Mouse (Mus musculus) heart, postnatal 14 days (tissue): ENCODE data around the gene Ddah1. TPM values are rescaled to one million over a fixed set of nuclear protein-coding genes. Genes with fewer than 3 reads are reported as not detected.

Experiments used
- DNase-seq, 2 experiments: peaks; one replicate each; pipeline ENCODE4 v3.0.0; 2021 to 2022
- intact Hi-C: fragments of 180-260 bp; cut with DNase I; formaldehyde crosslinking; loops from one replicate; pipeline ENCODE4 v1.15.1; 2025
- long read RNA-seq, 2 experiments: library from polyadenylated mRNA; stranded (forward); transcript quantifications; one replicate each; pipeline ENCODE4 v2.0.0; 2021
- total RNA-seq, 2 experiments: library from RNA; stranded (reverse); gene quantifications; 2 replicates each; pipeline ENCODE4 v1.2.3; 2021

Ddah1 gene
- 10 to 100 TPM in 1 of 2 experiments, 1 to 10 TPM in 1; 9.2 to 13.4 TPM for total RNA-seq
- long read RNA-seq, experiment 1, transcript Ddah1-201 (6 exons, 3,764 nt) = major isoform, 6 of 14 reads
- long read RNA-seq, experiment 1, partial matches to known transcripts = 1 of 14 reads
- long read RNA-seq, experiment 1, other reads (novel, unspliced or antisense) = 7 of 14 reads
- long read RNA-seq, experiment 2, transcript Ddah1-201 (6 exons, 3,764 nt) = major isoform, 12 of 20 reads
- long read RNA-seq, experiment 2, partial matches to known transcripts = 2 of 20 reads
- long read RNA-seq, experiment 2, other reads (novel, unspliced or antisense) = 6 of 20 reads

DNA sequence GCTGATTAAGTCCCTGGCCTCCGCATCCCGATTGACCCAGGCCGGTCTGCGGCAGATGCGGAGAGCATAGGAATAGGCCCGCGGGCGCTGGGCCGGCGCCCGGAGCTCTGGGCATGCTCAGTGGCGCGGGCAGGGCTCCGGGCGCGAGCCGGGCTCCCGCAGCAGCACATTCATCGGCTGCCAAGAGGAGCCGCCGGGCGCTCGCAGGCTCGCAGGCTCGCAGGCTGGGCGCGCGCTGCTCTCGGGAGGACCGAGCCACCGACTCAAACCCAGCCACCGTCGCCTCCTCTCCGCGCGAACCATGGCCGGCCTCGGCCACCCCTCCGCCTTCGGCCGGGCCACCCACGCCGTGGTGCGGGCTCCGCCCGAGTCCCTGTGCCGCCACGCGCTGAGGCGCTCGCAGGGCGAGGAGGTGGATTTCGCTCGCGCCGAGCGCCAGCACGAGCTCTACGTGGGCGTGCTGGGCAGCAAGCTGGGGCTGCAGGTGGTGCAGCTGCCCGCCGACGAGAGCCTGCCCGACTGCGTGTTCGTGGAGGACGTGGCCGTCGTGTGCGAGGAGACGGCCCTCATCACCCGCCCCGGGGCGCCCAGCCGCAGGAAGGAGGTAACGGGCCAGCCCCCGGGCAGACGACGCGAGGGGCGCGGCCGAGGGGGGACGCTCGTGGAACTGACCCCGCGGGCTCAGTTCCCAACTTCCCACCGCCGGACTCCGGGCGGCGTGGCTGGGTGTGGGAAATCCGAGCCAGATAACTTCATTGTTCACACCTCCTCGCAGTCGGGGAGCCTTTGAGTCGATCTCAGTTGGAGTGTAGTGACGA, at the start of gene Ddah1:
TSS of gene Ddah1 (plus strand) at position 115 of the 818 bp plus-strand sequence.
- intact Hi-C loops = no loop called here
- DNase-seq = peak; percentile 77 to 79

DNA sequence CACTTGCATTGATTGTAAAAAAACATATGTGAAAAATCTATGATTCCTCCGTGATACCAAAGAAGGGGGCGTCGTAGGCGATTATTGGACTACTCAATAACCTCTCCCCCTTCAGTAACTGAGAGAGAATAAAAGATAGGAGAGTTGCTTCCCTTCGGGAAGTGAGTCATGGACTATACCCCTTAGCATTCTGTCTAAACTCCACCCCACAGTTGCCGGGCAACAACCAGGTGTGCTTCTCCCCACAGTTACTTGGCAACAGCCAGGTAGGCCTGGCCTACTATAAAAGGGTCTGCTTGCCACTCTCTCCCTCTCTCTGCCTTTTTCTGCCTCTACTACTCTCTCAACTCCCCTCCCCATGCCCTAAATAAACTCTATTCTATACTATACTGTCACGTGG, 42.6 kb upstream of the Ddah1 start:
- DNase-seq = no peak
- intact Hi-C loops = no loop called here

DNA sequence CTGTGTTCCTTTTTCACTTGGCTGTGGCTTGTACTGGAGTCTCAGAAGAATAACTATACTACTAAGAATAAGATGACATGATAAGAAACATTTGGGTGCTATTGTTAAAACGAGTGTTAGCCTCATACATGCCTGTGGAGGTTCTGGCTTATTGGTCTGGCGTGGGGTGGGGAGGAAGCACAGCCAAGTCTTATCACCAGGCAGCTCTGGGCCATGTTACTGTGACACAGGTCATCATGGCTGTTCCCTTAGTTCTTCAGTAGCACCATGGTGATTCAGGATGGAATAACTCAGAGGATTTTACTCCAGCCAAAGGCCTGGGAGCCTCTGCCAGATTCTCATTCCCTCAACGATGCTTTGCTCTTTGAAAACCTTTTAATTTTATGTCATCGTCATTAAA, 38.8 kb upstream of the Ddah1 start:
- DNase-seq = no peak
- intact Hi-C loops = no loop called here

DNA sequence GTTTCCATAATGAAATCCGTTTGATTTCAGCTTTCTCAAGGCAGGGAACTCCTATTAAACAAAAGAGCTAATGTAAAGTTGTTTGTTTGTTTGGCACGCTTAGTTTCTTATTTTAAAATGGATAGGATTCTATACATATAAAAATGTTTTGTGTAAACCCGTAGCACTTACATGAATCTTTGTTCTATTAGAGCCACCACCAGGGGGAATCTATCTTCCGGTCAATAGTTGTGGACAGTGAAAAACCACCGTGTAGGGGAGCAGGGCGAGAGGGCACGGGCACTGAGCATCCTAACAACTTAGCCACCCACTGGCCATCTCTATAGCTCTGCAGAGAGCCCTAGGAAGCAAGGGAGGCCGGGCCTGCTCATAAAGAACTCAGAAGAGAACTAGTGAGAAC, 33.4 kb upstream of the Ddah1 start:
- intact Hi-C loops = loop anchor here (2.0 to 5.0 kb wide), 2 partner anchors 93 to 180 kb away; no protein-coding TSS in a partner anchor

DNA sequence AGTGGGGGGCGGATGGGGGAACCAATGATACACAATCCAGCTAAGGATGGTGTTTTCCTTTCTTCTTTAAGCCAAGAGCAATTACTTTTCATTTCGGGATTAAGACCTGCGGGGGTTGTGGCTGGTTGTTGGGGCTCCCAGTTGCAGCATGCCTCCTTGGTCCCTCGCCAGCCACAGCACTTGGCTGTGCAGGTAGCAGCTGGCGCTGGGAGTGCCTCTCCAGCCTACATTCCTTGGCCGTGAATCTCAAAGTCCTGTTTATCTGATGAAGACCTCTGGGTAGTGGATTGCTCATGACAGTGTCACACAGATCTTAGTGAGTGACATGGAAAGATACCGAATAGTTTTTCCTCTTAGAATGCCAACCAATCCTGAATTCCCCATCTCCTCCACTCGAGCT, 30.1 kb upstream of the Ddah1 start:
- DNase-seq = no peak
- intact Hi-C loops = loop anchor here (2.0 to 5.0 kb wide), 2 partner anchors 80 to 96 kb away; partner anchors contain the start of gene Ccn1

More for the DNA sequence above, 33.4 kb upstream of the Ddah1 start:
- DNase-seq = no peak

DNA sequence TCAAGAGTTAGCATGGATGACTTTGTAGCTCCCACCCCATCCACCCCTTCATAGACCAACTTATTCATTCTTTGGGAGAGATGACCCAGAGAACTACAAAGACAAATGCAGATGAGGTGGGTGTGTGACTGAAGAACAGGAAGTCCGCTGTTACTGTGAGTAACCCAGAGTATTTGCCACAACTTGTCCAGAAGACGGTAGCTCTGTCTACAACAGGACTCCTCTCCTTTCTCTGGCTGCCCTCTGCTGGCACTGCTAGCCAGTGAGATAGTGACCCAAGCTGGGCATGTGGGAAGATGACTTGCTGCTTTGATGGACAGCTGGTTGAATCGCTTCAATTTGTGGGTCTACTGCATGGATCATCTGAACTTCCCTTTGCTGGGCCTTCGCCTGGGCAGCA, 28.9 kb upstream of the Ddah1 start:
- peak; percentile 44 to 56 for DNase-seq
- intact Hi-C loops = loop anchor here (2.0 to 5.0 kb wide), 2 partner anchors 81 to 97 kb away; partner anchors contain the start of gene Ccn1

DNA sequence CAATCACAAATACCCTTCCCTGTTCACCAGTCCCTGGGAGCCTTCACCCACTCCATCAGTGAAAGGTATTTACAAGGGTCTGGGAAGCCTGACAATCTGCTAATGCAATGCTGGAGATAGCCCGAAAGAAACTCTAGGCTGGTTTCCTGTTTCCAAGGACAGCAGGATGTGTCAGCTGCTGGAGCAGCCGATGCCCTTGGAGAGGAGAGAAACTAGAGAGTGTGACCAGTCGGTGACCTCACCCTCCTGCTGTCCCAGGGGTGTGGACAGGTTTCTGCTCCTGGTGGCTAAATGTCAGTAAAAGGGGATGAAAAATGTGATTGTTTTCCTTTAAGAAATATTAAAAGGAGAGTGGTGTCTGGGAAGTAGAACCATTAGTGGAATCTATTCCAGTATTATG, 28.4 kb upstream of the Ddah1 start:
- DNase-seq = no peak
- intact Hi-C loops = loop anchor here (5.0 kb wide), 1 partner anchor 148 kb away; no protein-coding TSS in a partner anchor

DNA sequence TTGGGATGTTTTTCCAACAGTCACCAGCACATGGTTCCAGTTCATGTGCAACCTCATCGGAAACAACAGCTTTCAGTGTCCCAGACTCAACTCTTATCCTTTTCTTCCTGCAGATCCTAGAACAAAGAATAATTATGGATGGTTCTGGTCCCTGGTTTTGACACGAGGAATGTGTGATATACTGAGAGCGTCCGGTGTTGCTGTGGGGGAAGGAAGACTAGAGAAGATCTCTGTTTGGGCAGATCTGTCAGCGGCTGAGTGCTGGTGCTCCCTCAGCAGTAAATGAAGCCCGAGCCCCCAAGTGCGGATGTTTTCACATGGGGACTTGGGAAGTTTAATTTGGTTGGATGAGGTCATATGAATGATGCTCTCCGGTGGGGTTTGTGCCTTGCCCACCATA, 23.6 kb upstream of the Ddah1 start:
- no peak for DNase-seq
- intact Hi-C loops = loop anchor here (5.0 kb wide), 1 partner anchor 153 kb away; no protein-coding TSS in a partner anchor

DNA sequence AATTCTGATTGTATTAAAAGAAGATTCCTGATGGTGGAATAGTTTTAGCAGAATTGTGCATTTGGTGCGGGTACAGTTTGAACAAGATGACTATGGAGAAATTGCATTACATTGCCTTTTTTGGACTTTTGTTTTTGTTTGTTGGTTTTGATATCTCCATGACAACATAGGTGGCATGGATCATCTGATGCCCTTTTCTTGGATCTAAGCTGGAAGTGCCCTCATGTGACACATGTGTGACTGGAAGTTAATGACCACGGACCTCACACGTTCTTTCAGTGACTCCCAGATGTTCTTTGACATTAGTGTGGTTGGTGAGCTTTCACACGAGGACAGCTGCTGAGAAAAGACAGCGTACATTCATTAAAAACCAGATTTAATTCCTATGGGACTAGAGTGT, 21.9 kb upstream of the Ddah1 start:
- no peak for DNase-seq
- intact Hi-C loops = no loop called here

DNA sequence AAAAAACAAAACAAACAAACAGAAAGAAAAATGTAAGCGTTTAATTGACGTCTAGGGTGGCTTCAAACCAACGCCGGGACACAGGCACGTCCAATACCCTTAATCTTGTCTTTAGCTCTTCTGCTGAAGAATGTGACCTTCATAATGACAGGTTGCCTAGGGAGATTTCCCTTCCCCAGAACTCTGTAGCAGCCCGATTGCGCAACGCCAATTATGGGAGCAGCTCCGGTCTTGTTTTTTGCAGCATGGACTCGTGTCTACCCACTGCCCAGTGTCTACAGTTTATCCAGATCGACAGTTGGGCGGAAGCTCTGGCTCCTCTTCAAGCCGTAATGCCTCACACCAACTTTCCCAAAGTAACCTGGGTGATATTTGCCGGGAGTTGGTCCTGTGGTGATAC, 19.8 kb upstream of the Ddah1 start:
- no peak for DNase-seq
- intact Hi-C loops = no loop called here

DNA sequence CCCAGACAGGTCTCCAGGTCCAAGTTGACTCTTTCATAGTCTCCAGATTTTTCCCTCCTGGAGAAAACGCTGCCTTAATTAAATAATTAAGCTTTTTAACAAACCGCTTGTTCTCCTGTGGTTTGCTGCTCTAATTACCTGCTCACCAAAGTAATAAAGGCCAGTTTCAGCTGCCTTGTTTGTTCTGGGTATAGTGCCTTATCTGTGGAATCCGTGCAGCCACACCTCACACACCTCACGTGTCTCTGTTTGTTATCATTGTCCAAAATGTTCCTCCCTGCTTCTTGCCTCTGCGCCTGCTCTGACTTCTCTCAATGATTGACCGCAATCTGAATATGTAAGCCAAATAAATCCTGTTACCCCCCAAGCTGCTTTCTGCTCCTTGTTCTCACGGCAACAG, 18.6 kb upstream of the Ddah1 start:
- no peak for DNase-seq
- intact Hi-C loops = no loop called here

DNA sequence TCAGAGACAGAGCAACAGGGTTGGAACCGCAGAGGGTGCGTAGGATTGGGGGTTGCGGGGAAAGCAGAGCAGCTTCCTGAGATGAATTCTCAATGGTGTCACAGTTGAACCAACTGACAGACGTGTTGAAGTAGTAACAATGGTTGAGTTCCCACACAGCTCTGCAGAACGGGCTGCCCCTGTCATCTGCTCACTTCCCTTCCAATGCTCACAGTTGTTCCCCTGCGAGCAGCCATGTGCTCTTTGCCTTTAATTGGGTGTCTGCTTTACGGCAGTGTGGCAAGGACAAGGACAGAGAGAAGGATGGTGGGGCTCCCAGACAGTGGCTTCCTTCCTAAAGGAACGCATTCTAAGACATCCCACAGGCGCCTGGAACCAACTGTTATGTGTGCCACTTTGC, 15.4 kb upstream of the Ddah1 start:
- no peak for DNase-seq
- intact Hi-C loops = no loop called here

DNA sequence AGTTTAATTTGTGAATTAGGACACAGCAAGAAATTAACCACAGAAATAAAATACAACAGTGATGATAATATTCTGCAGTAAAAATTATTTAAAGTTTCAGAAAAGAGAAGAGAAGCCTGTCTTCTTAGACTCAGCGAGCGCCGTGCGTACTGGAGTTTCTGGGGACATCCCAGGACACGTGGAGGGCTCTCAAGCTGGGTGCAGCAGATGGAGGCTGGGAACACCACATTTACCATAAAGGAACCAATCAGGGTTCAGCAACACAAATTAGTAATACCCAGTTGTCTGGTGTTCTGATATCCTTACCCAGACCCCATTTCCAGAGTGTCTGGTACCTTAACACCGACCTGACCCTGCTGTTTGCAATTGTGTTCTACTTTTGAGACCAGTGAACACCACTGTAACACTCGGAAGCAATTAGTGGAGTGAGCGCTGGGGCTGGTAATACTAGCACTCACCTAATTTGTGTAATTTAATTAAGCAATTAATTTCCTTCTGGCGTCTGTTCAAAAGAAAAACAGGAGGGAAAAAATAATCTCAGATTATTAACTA, 14.9 kb upstream of the Ddah1 start:
- intact Hi-C loops = no loop called here
- DNase-seq = no peak

DNA sequence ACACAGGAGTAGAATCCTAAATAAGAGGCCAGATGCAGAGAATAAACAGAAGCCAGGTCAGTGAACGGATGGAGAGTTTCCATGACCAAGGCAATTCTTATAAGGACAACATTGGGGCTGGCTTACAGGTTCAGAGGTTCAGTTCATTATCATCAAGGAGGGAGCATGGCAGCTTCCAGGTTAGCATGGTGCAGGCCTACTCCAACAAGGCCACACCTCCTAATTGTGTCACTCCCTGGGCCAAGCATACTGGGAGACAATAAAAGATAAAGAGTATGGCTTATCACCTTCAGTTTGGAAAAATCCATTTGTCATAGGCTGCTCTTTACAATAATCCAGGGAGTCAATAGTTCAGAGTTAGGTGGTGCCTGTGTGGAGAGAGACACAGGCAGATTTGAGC, 9.8 kb upstream of the Ddah1 start:
- intact Hi-C loops = no loop called here
- no peak for DNase-seq

DNA sequence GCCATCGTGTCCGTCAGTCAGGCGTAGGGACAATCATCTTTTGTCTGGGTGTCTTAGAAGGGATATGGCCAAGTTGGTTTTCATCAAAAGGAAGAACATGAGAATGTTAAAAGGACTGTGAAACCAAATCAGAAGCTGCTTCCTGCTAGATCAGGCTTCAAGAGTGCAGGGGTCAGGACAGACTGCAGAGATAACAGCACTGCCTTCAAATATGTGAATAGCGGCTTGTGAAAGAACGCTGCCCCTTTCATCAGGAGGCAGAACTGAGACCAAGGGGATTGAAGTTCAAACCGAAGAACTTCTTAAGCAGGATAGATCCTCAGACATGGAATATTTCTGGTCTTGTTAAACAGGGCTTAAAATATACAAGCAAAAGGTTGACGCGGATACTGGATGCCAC, 2.0 kb upstream of the Ddah1 start:
- no peak for DNase-seq
- intact Hi-C loops = no loop called here

DNA sequence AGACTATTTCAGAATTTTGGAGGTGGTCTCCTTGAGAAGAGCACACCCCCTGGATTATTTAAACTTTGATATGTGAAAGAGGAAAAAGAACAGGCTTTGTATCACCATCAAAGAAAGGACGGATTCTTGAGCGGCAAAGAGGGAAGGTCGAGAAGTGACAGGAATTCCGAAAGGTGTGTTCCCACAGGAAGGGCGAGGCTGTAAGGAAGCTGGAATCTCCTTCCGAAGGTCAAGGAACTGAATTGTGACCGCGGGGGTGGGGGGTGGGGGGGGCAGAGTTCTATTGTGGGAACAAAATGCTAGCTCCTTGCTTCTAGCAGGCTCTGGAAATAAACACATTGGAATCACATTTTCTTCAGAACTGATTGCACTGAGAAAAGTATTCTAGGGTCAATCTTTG, 1.3 kb upstream of the Ddah1 start:
- intact Hi-C loops = no loop called here
- DNase-seq = no peak

DNA sequence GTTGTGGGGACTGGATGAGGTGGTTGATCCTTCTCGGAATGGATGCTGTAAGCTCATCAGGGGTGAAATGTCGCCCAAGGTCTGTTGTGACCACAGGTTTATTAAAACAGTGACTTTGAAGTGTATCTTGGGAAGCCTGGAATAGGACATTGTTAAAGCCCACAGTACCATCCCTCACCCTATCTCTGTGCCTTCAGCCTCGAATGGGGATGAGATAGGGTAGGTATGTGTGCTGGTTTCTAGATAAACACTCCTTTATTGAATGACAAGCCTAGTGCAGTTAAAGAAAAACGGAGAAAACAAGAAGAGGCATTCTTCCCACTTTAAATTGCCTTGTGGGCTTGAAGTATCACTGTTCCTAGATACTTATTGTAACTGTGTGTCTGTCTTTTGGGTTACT, 631 bp upstream of the Ddah1 start:
- intact Hi-C loops = no loop called here
- no peak for DNase-seq

DNA sequence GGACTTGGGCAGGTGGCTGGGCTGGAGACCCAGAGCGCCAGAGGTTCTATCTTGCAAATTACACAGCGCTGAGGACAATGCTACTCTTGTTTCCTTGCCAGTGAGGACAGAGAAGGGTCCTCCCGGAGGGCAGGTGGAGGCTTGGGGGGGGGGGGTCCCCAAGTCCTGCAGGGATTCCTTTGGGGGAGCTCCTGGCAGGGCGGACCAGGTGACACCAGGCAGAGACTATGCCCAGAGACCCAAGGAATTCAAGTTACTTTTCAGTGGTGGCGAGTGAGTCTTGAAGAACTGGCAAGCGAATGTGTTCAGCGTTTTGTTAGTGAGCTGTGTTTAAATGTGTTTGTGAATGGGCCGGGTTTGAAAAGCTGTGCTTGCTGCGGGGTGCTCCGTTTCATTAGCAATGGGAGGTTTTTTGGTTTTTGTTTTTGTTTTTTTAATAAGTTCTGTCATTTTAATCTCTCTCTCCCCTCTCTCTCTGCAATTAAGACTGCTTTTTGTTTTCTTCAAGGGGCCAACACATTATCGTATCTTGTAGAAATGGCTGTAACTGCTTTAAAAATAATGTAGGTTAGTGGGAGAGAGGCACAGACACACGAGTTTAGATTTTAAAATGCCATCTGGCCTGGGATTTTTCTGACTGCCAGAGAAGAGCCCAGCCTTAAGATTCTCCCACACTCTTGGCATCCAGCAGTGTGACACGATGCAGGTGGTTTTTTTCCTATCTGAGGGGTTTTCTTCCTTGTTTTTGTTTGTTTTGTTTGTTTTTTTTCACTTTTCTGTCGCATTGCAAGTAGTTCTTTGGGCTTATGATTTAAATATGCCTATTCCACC, 1.1 kb downstream of the Ddah1 start:
- intact Hi-C loops = no loop called here
- DNase-seq = no peak

DNA sequence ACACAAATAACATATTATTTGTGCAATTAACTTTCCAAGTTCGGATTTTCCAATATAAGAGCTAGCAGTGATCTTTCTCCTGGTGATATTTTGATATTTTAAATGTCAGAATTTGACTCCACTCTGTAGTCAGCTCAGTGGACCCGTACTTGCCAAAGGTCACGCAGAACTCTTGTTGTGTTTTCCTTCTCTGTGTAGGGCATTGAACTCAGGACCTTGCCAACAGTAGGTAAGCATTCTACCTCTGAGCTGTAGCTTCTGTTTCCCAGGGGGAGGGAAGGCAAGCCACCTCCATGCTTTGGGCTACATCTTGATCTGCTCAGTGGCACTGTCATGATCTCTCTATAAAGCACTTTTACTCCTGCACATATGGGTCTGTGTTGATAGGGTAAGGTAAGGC, 2.1 kb downstream of the Ddah1 start:
- intact Hi-C loops = no loop called here
- DNase-seq = no peak

DNA sequence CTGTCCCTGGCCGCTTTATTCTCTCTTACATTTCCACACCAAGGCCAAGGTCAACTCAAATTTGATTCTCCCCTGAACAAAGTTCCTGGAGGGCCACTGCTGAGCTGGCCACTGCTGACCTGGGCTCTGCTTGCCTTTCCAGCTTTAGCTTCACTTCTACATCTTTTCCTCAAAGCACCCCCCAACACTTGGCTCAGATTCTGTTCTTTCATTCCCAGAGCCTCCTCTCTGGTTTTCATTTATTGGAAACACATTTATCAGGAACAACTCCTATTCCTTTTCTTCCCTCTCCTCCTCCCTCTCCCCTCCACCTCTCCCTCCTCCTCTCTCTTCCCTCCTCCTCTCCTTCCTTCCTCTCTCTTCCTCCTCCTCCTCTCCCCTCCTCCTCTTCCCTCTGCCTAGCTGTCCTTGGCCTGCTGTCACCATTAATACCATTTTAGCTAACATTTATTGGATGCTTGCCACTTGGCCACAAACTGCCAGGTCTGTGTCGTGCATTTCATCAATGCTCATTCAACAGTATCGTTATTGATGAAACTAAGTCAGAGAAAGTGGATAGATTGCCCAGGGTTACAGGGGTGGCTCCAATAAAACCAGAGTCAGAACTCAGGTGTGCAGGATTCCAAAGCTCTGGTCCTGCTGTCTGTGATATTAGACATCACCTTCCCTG, 3.2 kb downstream of the Ddah1 start:
- DNase-seq = no peak
- intact Hi-C loops = no loop called here
